Mouse (Mus musculus): ENCODE results near the gene Pip4k2b. TPM values are rescaled to one million over a fixed set of nuclear protein-coding genes. Genes with fewer than 3 reads are reported as not detected.
A peak's percentile ranks its signal among the peaks of the same experiment; 100 is the strongest.

The Pip4k2b gene
- total RNA-seq, 1 experiment from 2014 or later: 29.0 TPM

GRCm38 (mm10) chr11:97698741-97699611, 45.5 kb downstream of the Pip4k2b start:
- no peak for ATAC-seq (ENCODE audit: extremely low read depth, insufficient number of reproducible peaks, low FRiP score, poor library complexity, severe bottlenecking)

GRCm38 (mm10) chr11:97697891-97698529, 46.5 kb downstream of the Pip4k2b start:
- ATAC-seq (ENCODE audit: extremely low read depth, insufficient number of reproducible peaks, low FRiP score, poor library complexity, severe bottlenecking): no peak

GRCm38 (mm10) chr11:97697199-97697890, 47.2 kb downstream of the Pip4k2b start:
- no peak for ATAC-seq (ENCODE audit: extremely low read depth, insufficient number of reproducible peaks, low FRiP score, poor library complexity, severe bottlenecking)

GRCm38 (mm10) chr11:97696669-97697068, 47.8 kb downstream of the Pip4k2b start:
- ATAC-seq (ENCODE audit: extremely low read depth, insufficient number of reproducible peaks, low FRiP score, poor library complexity, severe bottlenecking): no peak

GRCm38 (mm10) chr11:97695712-97696401, 48.6 kb downstream of the Pip4k2b start:
- no peak for ATAC-seq (ENCODE audit: extremely low read depth, insufficient number of reproducible peaks, low FRiP score, poor library complexity, severe bottlenecking)

- no peak for ATAC-seq (ENCODE audit: extremely low read depth, insufficient number of reproducible peaks, low FRiP score, poor library complexity, severe bottlenecking)
These were observed 49.4 kb downstream of the Pip4k2b start for GRCm38 (mm10) chr11:97694921-97695711.

GRCm38 (mm10) chr11:97694435-97694834, 50.1 kb downstream of the Pip4k2b start:
- no peak for ATAC-seq (ENCODE audit: extremely low read depth, insufficient number of reproducible peaks, low FRiP score, poor library complexity, severe bottlenecking)

- no peak for ATAC-seq (ENCODE audit: extremely low read depth, insufficient number of reproducible peaks, low FRiP score, poor library complexity, severe bottlenecking)
These were observed 54.6 kb downstream of the Pip4k2b start for GRCm38 (mm10) chr11:97689861-97690260.

- ATAC-seq (ENCODE audit: extremely low read depth, insufficient number of reproducible peaks, low FRiP score, poor library complexity, severe bottlenecking): no peak
These were observed 57.4 kb downstream of the Pip4k2b start for GRCm38 (mm10) chr11:97687061-97687460.

GRCm38 (mm10) chr11:97686322-97686908, 58.1 kb downstream of the Pip4k2b start:
- ATAC-seq (ENCODE audit: extremely low read depth, insufficient number of reproducible peaks, low FRiP score, poor library complexity, severe bottlenecking): no peak

- ATAC-seq (ENCODE audit: extremely low read depth, insufficient number of reproducible peaks, low FRiP score, poor library complexity, severe bottlenecking): peak; percentile 52
These were observed 58.7 kb downstream of the Pip4k2b start, which contains the start of gene Cisd3 for GRCm38 (mm10) chr11:97685613-97686321. Gene Cisd3, plus strand, starts transcription at chr11:97685826.

GRCm38 (mm10) chr11:97684766-97685165, 59.7 kb downstream of the Pip4k2b start:
- ATAC-seq (ENCODE audit: extremely low read depth, insufficient number of reproducible peaks, low FRiP score, poor library complexity, severe bottlenecking): no peak

- ATAC-seq (ENCODE audit: extremely low read depth, insufficient number of reproducible peaks, low FRiP score, poor library complexity, severe bottlenecking): peak; percentile 66
These were observed 60.3 kb downstream of the Pip4k2b start for GRCm38 (mm10) chr11:97684063-97684680.

- ATAC-seq (ENCODE audit: extremely low read depth, insufficient number of reproducible peaks, low FRiP score, poor library complexity, severe bottlenecking): no peak
These were observed 61.9 kb downstream of the Pip4k2b start for GRCm38 (mm10) chr11:97682504-97683055.

GRCm38 (mm10) chr11:97680430-97680829, 64.1 kb downstream of the Pip4k2b start:
- ATAC-seq (ENCODE audit: extremely low read depth, insufficient number of reproducible peaks, low FRiP score, poor library complexity, severe bottlenecking): no peak

- no peak for ATAC-seq (ENCODE audit: extremely low read depth, insufficient number of reproducible peaks, low FRiP score, poor library complexity, severe bottlenecking)
These were observed 66.2 kb downstream of the Pip4k2b start for GRCm38 (mm10) chr11:97678301-97678700.

GRCm38 (mm10) chr11:97677842-97678241, 66.7 kb downstream of the Pip4k2b start:
- no peak for ATAC-seq (ENCODE audit: extremely low read depth, insufficient number of reproducible peaks, low FRiP score, poor library complexity, severe bottlenecking)
